Mouse (Mus musculus): ENCODE measurements around the gene Ift80. TPM values are rescaled to one million over a fixed set of nuclear protein-coding genes. Genes with fewer than 3 reads are reported as not detected.
A peak's percentile ranks its signal among the peaks of the same experiment; 100 is the strongest.
"Not testable (repeated sequence)": the region's sequence is repeated elsewhere in the genome, so short reads cannot be mapped to it uniquely, and the experiment has no call there.

Ift80 gene
- polyA plus RNA-seq, 1 experiment from 2014 or later: 96.4 TPM

- H3K27me3 ChIP-seq: no peaks in the 10 kb centered on the region
- in situ Hi-C loops (cut with MboI; ENCODE audit: low pct_unique_long_range_greater_than_20kb): loop anchor here (5.0 to 25.0 kb wide), 3 partner anchors 89 to 914 kb away; no protein-coding TSS in a partner anchor
- no peak for TF ChIP-seq CTCF (IDR thresholded peaks at IDR 0.05)
- DNase-seq (ENCODE audit: low read depth, low spot score) (no peak), ATAC-seq (no peak)
- POLR2A ChIA-PET: no interaction called here
- CTCF ChIA-PET: interaction anchor here (0.8 to 1.5 kb wide), 3 partner anchors 10 to 256 kb away, joined by 3 to 5 read pairs (median 5); no protein-coding TSS in a partner anchor
Observed at GRCm38 (mm10) chr3:68973574-68973973, 30.8 kb downstream of the Ift80 start.

GRCm38 (mm10) chr3:68969091-68969590 lies 35.2 kb downstream of the Ift80 start:
- POLR2A ChIA-PET: no interaction called here
- in situ Hi-C loops (cut with MboI; ENCODE audit: low pct_unique_long_range_greater_than_20kb): loop anchor here (25.0 kb wide), 2 partner anchors 768 to 918 kb away; no protein-coding TSS in a partner anchor
- CTCF ChIA-PET: interaction anchor here (0.7 to 3.5 kb wide), 4 partner anchors 13 to 261 kb away, joined by 3 to 21 read pairs (median 4); no protein-coding TSS in a partner anchor
- DNase-seq (ENCODE audit: low read depth, low spot score) (no peak), ATAC-seq (no peak)
- TF ChIP-seq CTCF (IDR thresholded peaks at IDR 0.05): no peak
- H3K27me3 ChIP-seq: no peaks in the 10 kb centered on the region

- H3K27me3 ChIP-seq: no peaks in the 10 kb centered on the region
- DNase-seq (ENCODE audit: low read depth, low spot score): no peak
- ChIA-PET POLR2A (no interaction called here), CTCF (interaction anchor here (1.2 to 3.5 kb wide), 6 partner anchors 9 to 96 kb away, joined by 3 to 21 read pairs (median 4); no protein-coding TSS in a partner anchor)
- TF ChIP-seq CTCF (IDR thresholded peaks at IDR 0.05): no peak
- no peak for ATAC-seq
- in situ Hi-C loops (cut with MboI; ENCODE audit: low pct_unique_long_range_greater_than_20kb): loop anchor here (25.0 kb wide), 2 partner anchors 770 to 920 kb away; no protein-coding TSS in a partner anchor
Observed at GRCm38 (mm10) chr3:68967404-68967803, 37.0 kb downstream of the Ift80 start.

- ATAC-seq: no peak
- no peak for TF ChIP-seq CTCF (IDR thresholded peaks at IDR 0.05)
- no peak for DNase-seq (ENCODE audit: low read depth, low spot score)
- H3K27me3 ChIP-seq: no peaks in the 10 kb centered on the region
- ChIA-PET POLR2A (interaction anchor here (0.6 kb wide), 1 partner anchor 522 kb away, joined by 6 read pairs; no protein-coding TSS in a partner anchor), CTCF (interaction anchor here (0.9 to 3.5 kb wide), 5 partner anchors 10 to 249 kb away, joined by 3 to 21 read pairs (median 4); no protein-coding TSS in a partner anchor)
- in situ Hi-C loops (cut with MboI; ENCODE audit: low pct_unique_long_range_greater_than_20kb): loop anchor here (25.0 kb wide), 2 partner anchors 771 to 921 kb away; no protein-coding TSS in a partner anchor
Observed at GRCm38 (mm10) chr3:68966527-68967285, 37.7 kb downstream of the Ift80 start.

- POLR2A ChIA-PET: interaction anchor here (0.5 kb wide), 1 partner anchor 1032 kb away, joined by 3 read pairs; no protein-coding TSS in a partner anchor
- DNase-seq (ENCODE audit: low read depth, low spot score) (no peak), ATAC-seq (no peak)
- TF ChIP-seq CTCF (IDR thresholded peaks at IDR 0.05): peak; percentile 65
- in situ Hi-C loops (cut with MboI; ENCODE audit: low pct_unique_long_range_greater_than_20kb): loop anchor here (25.0 kb wide), 2 partner anchors 773 to 923 kb away; no protein-coding TSS in a partner anchor
- CTCF ChIA-PET: interaction anchor here (1.3 to 1.7 kb wide), 2 partner anchors 24 to 39 kb away, joined by 3 to 5 read pairs; no protein-coding TSS in a partner anchor
- no peaks in the 10 kb centered on the region for H3K27me3 ChIP-seq
Observed at GRCm38 (mm10) chr3:68964682-68965081, 39.7 kb downstream of the Ift80 start.

GRCm38 (mm10) chr3:68957413-68957812 lies 47.0 kb downstream of the Ift80 start:
- no peak for ATAC-seq
- no peak for TF ChIP-seq CTCF (IDR thresholded peaks at IDR 0.05)
- in situ Hi-C loops (cut with MboI; ENCODE audit: low pct_unique_long_range_greater_than_20kb): loop anchor here (10.0 to 25.0 kb wide), 3 partner anchors 243 to 930 kb away; no protein-coding TSS in a partner anchor
- POLR2A ChIA-PET: no interaction called here
- CTCF ChIA-PET: interaction anchor here (0.6 to 3.9 kb wide), 3 partner anchors 10 to 240 kb away, joined by 3 to 21 read pairs (median 14); no protein-coding TSS in a partner anchor
- H3K27me3 ChIP-seq: no peaks in the 10 kb centered on the region
- no peak for DNase-seq (ENCODE audit: low read depth, low spot score)

- in situ Hi-C loops (cut with MboI; ENCODE audit: low pct_unique_long_range_greater_than_20kb): loop anchor here (10.0 to 25.0 kb wide), 3 partner anchors 242 to 931 kb away; no protein-coding TSS in a partner anchor
- DNase-seq (ENCODE audit: low read depth, low spot score): no peak
- ChIA-PET CTCF (interaction anchor here (3.6 to 3.9 kb wide), 2 partner anchors 11 to 239 kb away, joined by 14 to 21 read pairs; no protein-coding TSS in a partner anchor), POLR2A (no interaction called here)
- H3K27me3 ChIP-seq: no peaks in the 10 kb centered on the region
- TF ChIP-seq CTCF (IDR thresholded peaks at IDR 0.05): no peak
- ATAC-seq: no peak
Observed at GRCm38 (mm10) chr3:68956454-68956853, 47.9 kb downstream of the Ift80 start.

- DNase-seq (ENCODE audit: low read depth, low spot score) (no peak), ATAC-seq (no peak)
- peak; percentile 70 for TF ChIP-seq CTCF (IDR thresholded peaks at IDR 0.05)
- in situ Hi-C loops (cut with MboI; ENCODE audit: low pct_unique_long_range_greater_than_20kb): loop anchor here (10.0 to 25.0 kb wide), 3 partner anchors 240 to 933 kb away; no protein-coding TSS in a partner anchor
- POLR2A ChIA-PET: no interaction called here
- CTCF ChIA-PET: interaction anchor here (0.7 to 3.6 kb wide), 12 partner anchors 9 to 248 kb away, joined by 3 to 26 read pairs (median 4); no protein-coding TSS in a partner anchor
- no peaks in the 10 kb centered on the region for H3K27me3 ChIP-seq
Observed at GRCm38 (mm10) chr3:68954487-68954886, 49.9 kb downstream of the Ift80 start.

- in situ Hi-C loops (cut with MboI; ENCODE audit: low pct_unique_long_range_greater_than_20kb): loop anchor here (10.0 to 25.0 kb wide), 3 partner anchors 238 to 935 kb away; no protein-coding TSS in a partner anchor
- CTCF ChIA-PET: interaction anchor here (1.0 to 3.1 kb wide), 4 partner anchors 12 to 236 kb away, joined by 3 to 26 read pairs (median 3); no protein-coding TSS in a partner anchor
Observed at GRCm38 (mm10) chr3:68952707-68953106, 51.7 kb downstream of the Ift80 start.

GRCm38 (mm10) chr3:68951971-68952370 lies 52.4 kb downstream of the Ift80 start:
- in situ Hi-C loops (cut with MboI; ENCODE audit: low pct_unique_long_range_greater_than_20kb): loop anchor here (10.0 to 25.0 kb wide), 3 partner anchors 237 to 935 kb away; no protein-coding TSS in a partner anchor
- DNase-seq (ENCODE audit: low read depth, low spot score); ATAC-seq; POLR2A ChIA-PET; H3K27me3 ChIP-seq: not testable (repeated sequence)
- CTCF ChIA-PET: interaction anchor here (1.0 to 1.6 kb wide), 4 partner anchors 10 to 235 kb away, joined by 3 to 6 read pairs (median 4); no protein-coding TSS in a partner anchor

More at GRCm38 (mm10) chr3:68952707-68953106, 51.7 kb downstream of the Ift80 start:
- POLR2A ChIA-PET: no interaction called here
- no peaks in the 10 kb centered on the region for H3K27me3 ChIP-seq
- TF ChIP-seq CTCF (IDR thresholded peaks at IDR 0.05): no peak
- ATAC-seq (no peak), DNase-seq (ENCODE audit: low read depth, low spot score) (no peak)

Data from Patski (cell line).